Mouse (Mus musculus) left cerebral cortex, postnatal 10 days (tissue): ENCODE measurements around the gene Nat8. TPM values are rescaled to one million over a fixed set of nuclear protein-coding genes. Genes with fewer than 3 reads are reported as not detected.

Experiments
- microRNA-seq: library from miRNA; unstranded; fragments of <30 nt; microRNA quantifications from one replicate; pipeline ENCODE4 v1.2.0, GENCODE M21; 2022
- total RNA-seq, 2 experiments: library from RNA; stranded (reverse); gene quantifications; 2 replicates each; pipeline ENCODE4 v1.2.3; 2021

Nat8 gene
- total RNA-seq, 2 experiments from 2014 or later: 1.4 to 1.9 TPM

Small RNAs within 50 kb of the gene (microRNA-seq; reads per million reads assigned to microRNA genes)
- gene Mir6375: not detected

Other genes starting within 250 kb of the Nat8 start
- 1 to 10 TPM; 7.9 to 8.9 TPM for gene Alms1, start 244.6 kb downstream of the Nat8 start, total RNA-seq
- 1 to 10 TPM in 1 of 2 experiments, under 1 TPM in 1; 0.47 to 1.0 TPM for gene Nat8f7, start 118.9 kb downstream of the Nat8 start, total RNA-seq
- under 1 TPM; 0.49 to 0.87 TPM for gene Nat8f3, start 66.3 kb downstream of the Nat8 start, total RNA-seq
- under 1 TPM; 0.63 to 0.73 TPM for gene Nat8f6, start 11.1 kb downstream of the Nat8 start, total RNA-seq
- gene Nat8f5, start 11.1 kb downstream of the Nat8 start, total RNA-seq: 1 to 10 TPM in 1 of 2 experiments, under 1 TPM in 1; 0.73 to 1.4 TPM
- gene Nat8f2, start 37.1 kb upstream of the Nat8 start, total RNA-seq: under 1 TPM; 0.77 TPM
- gene Nat8f4, start 72.8 kb upstream of the Nat8 start, total RNA-seq: 1 to 10 TPM; 3.0 to 3.4 TPM
- gene Tprkb, start 79.8 kb upstream of the Nat8 start, total RNA-seq: 10 to 100 TPM; 42.1 to 47.9 TPM
- gene Nat8f1, start 83.6 kb upstream of the Nat8 start, total RNA-seq: 10 to 100 TPM in 1 of 2 experiments, 1 to 10 TPM in 1; 10.0 to 13.5 TPM
- 10 to 100 TPM; 74.0 to 82.0 TPM for gene Dusp11, start 129.6 kb upstream of the Nat8 start, total RNA-seq
- not detected for gene Figla, start 184.1 kb upstream of the Nat8 start, total RNA-seq
- gene Add2, start 196.6 kb upstream of the Nat8 start, total RNA-seq: 100 to 1,000 TPM; 198 to 206 TPM